Mouse (Mus musculus) cortical plate, adult 2 months (tissue): Measurements from ENCODE around the gene Hbs1l.

ENCODE experiments used
- CTCF ChIP-seq: fragments of 200-500 bp; IDR thresholded peaks from 2 replicates; pipeline ENCODE4 v1.5.1; 2011; ENCODE audit warnings: mild to moderate bottlenecking, control low read depth, low read length; ENCODE audit not compliant: insufficient read depth; ENCODE audit errors: extremely low read depth
- POLR2A ChIP-seq: fragments of 200-500 bp; IDR thresholded peaks from 2 replicates; pipeline ENCODE4 v1.6.1; 2011; ENCODE audit warnings: mild to moderate bottlenecking, low read length, control low read depth; ENCODE audit not compliant: insufficient read depth; ENCODE audit errors: extremely low read depth

- TF ChIP-seq CTCF (peak; percentile 45; the same call in 1 of the 2 replicates), POLR2A (no peak)
Measured at GRCm38 (mm10) chr10:21378196-21378944, 82.6 kb downstream of the Hbs1l start.
